Mouse (Mus musculus) kidney, postnatal 0 days (tissue): ENCODE data around the gene Retreg2. TPM values are rescaled to one million over a fixed set of nuclear protein-coding genes. Genes with fewer than 3 reads are reported as not detected.

Experiments
- ATAC-seq: fragments of 200-750 bp; cut with Nextera tagmentation; replicated peaks from 2 replicates; pipeline ENCODE4 v1.8.0; 2017; ENCODE audit warnings: low read depth, moderate number of reproducible peaks, moderate TSS enrichment, moderate library complexity; ENCODE audit not compliant: low FRiP score
- DNase-seq: peaks from one replicate; pipeline ENCODE4 v3.0.0-alpha.2; 2016; ENCODE audit warnings: low spot score
- H3K27ac ChIP-seq: fragments of 300-500 bp; sonication (generic); 2 replicates; pipeline ENCODE4 v1.5.1; 2014; ENCODE audit warnings: mild to moderate bottlenecking
- H3K27me3 ChIP-seq: fragments of 300-500 bp; sonication (generic); 2 replicates; pipeline ENCODE4 v1.6.1; 2014; ENCODE audit warnings: low read length, mixed read lengths; ENCODE audit not compliant: insufficient read depth
- H3K36me3 ChIP-seq: fragments of 300-500 bp; sonication (generic); 2 replicates; pipeline ENCODE4 v1.6.1; 2014; ENCODE audit warnings: low read length, mixed read lengths; ENCODE audit not compliant: insufficient read depth
- H3K4me1 ChIP-seq: fragments of 300-500 bp; sonication (generic); replicated peaks from 2 replicates; pipeline ENCODE4 v1.6.1; 2014; ENCODE audit warnings: antibody characterized with exemption, low read length, mixed read lengths; ENCODE audit not compliant: insufficient read depth
- H3K4me2 ChIP-seq: fragments of 300-500 bp; sonication (generic); 2 replicates; pipeline ENCODE4 v1.6.1; 2014; ENCODE audit warnings: mild to moderate bottlenecking, low read length, moderate library complexity, mixed read lengths
- H3K4me3 ChIP-seq: fragments of 300-500 bp; sonication (generic); replicated peaks from 2 replicates; pipeline ENCODE4 v1.5.1; 2014; ENCODE audit warnings: low read depth, low read length
- H3K9ac ChIP-seq: fragments of 300-500 bp; sonication (generic); 2 replicates; pipeline ENCODE4 v1.6.1; 2014; ENCODE audit warnings: low read depth, low read length
- H3K9me3 ChIP-seq: fragments of 300-500 bp; sonication (generic); replicated peaks from 2 replicates; pipeline ENCODE4 v1.6.1; 2016; ENCODE audit warnings: low read length, inconsistent platforms, mixed read lengths
- CTCF ChIP-seq: IDR thresholded peaks from 2 replicates; pipeline ENCODE4 v1.5.1; 2016; ENCODE audit warnings: antibody characterized with exemption, low read depth, mild to moderate bottlenecking, moderate library complexity
- WGBS: fragments of 180-500 bp; shearing (Covaris S2); extraction: QIAGEN DNeasy Blood & Tissue Kit; methylation state at CpG from one replicate; pipeline ENCODE4 v1.1.7; 2014; 5-methylcytosine and 5-hydroxymethylcytosine counted together
- polyA plus RNA-seq: library from polyadenylated mRNA; unstranded; fragments of >200 nt; fragmentation: Nextera tagmentation; extraction: Ambion mirVana; gene quantifications from 2 replicates; pipeline ENCODE4 v1.2.1, GENCODE M21; 2015

Gene Retreg2
- polyA plus RNA-seq, 1 experiment from 2014 or later = 52.0 TPM

- H3K27ac ChIP-seq = no peak overlapping the region
- no peak for TF ChIP-seq CTCF
- no peaks in the 10 kb centered on the region for H3K9me3 ChIP-seq
- ATAC-seq (no peak), DNase-seq (no peak)
- no peak overlapping the region for H3K9ac ChIP-seq
- H3K27me3 ChIP-seq = no peaks in the 10 kb centered on the region
- no peaks in the 10 kb centered on the region for H3K4me1 ChIP-seq
- H3K4me3 ChIP-seq = no peak overlapping the region
- no peaks in the 10 kb centered on the region for H3K36me3 ChIP-seq
- H3K4me2 ChIP-seq = no peak overlapping the region
- WGBS = 88% methylated on average over 4 of the region's 4 CpGs
Measured at GRCm38 (mm10) chr1:75160256-75160617, 17.7 kb downstream of the Retreg2 start.

- H3K4me1 ChIP-seq = 0 out of 2 replicates have a peak, but pooled peaks cover 3% of the 10 kb centered on the region
- peak overlapping the region; percentile 87; the same call in 1 of the 2 replicates for H3K27ac ChIP-seq
- peaks cover 27% of the 10 kb centered on the region for H3K36me3 ChIP-seq
- H3K9me3 ChIP-seq = no peaks in the 10 kb centered on the region
- H3K27me3 ChIP-seq = no peaks in the 10 kb centered on the region
- no peak for TF ChIP-seq CTCF
- ATAC-seq = 0 out of 2 replicates have a peak, but pooled peaks have one; percentile 11
- peak overlapping the region; percentile 74 for H3K4me3 ChIP-seq
- peak overlapping the region; percentile 60 for H3K4me2 ChIP-seq
- DNase-seq = no peak
- 7% methylated on average over 7 of the region's 7 CpGs for WGBS
- H3K9ac ChIP-seq = peak overlapping the region; percentile 63; the same call in 1 of the 2 replicates
Measured at GRCm38 (mm10) chr1:75168093-75168471, 25.5 kb downstream of the Retreg2 start.

GRCm38 (mm10) chr1:75168472-75169464, 26.2 kb downstream of the Retreg2 start, which contains the start of gene Zfand2b:
TSS of gene Zfand2b (plus strand) at chr1:75168646.
- Histone ChIP-seq H3K36me3 (peaks cover 33% of the 10 kb centered on the region), H3K9me3 (no peaks in the 10 kb centered on the region), H3K9ac (peak within 1 kb of the TSS; percentile 63), H3K27me3 (no peaks in the 10 kb centered on the region), H3K4me1 (0 out of 2 replicates have a peak, but pooled peaks cover 3% of the 10 kb centered on the region), H3K4me3 (peak within 1 kb of the TSS; percentile 74), H3K4me2 (peak within 1 kb of the TSS; percentile 60), H3K27ac (peak within 1 kb of the TSS; percentile 87)
- DNase-seq (peak; percentile 97), ATAC-seq (peak; percentile 98)
- under 1% methylated on average over 57 of the region's 59 CpGs for WGBS
- TF ChIP-seq CTCF = no peak; the same call in 1 of the 2 replicates

- H3K9me3 ChIP-seq = no peaks in the 10 kb centered on the region
- peaks cover 27% of the 10 kb centered on the region for H3K36me3 ChIP-seq
- peak overlapping the region; percentile 53 for H3K4me3 ChIP-seq
- H3K9ac ChIP-seq = peak overlapping the region; percentile 66
- peaks cover 6% of the 10 kb centered on the region for H3K4me1 ChIP-seq
- no peak overlapping the region; the same call in 1 of the 2 replicates for H3K27ac ChIP-seq
- no peaks in the 10 kb centered on the region for H3K27me3 ChIP-seq
- WGBS = 6% methylated on average over 23 of the region's 23 CpGs
- TF ChIP-seq CTCF = no peak
- DNase-seq (no peak), ATAC-seq (no peak; the same call in none of the 2 replicates)
- H3K4me2 ChIP-seq = peak overlapping the region; percentile 96
Measured at GRCm38 (mm10) chr1:75179334-75180104, 36.9 kb downstream of the Retreg2 start.

- Histone ChIP-seq H3K9ac (peak within 1 kb of the TSS; percentile 66), H3K27ac (peak within 1 kb of the TSS; percentile 31), H3K36me3 (peaks cover 32% of the 10 kb centered on the region), H3K4me3 (peak within 1 kb of the TSS; percentile 53), H3K4me2 (peak within 1 kb of the TSS; percentile 96), H3K9me3 (no peaks in the 10 kb centered on the region), H3K4me1 (peaks cover 6% of the 10 kb centered on the region), H3K27me3 (no peaks in the 10 kb centered on the region)
- ATAC-seq = peak; percentile 89
- WGBS = under 1% methylated on average over 31 of the region's 31 CpGs
- TF ChIP-seq CTCF = no peak
- DNase-seq = peak; percentile 97
Measured at GRCm38 (mm10) chr1:75180105-75180590, 37.6 kb downstream of the Retreg2 start, which contains the start of gene Abcb6. TSS of gene Abcb6 (minus strand) at chr1:75180392.
